Mouse (Mus musculus) ES-Bruce4 (cell line): ENCODE results near the gene Rps6ka5. TPM values are rescaled to one million over a fixed set of nuclear protein-coding genes. Genes with fewer than 3 reads are reported as not detected.

ENCODE experiments used
- H3K27ac ChIP-seq: 2 replicates; pipeline ENCODE4 v1.5.1; 2012; ENCODE audit warnings: low read length, inconsistent platforms; ENCODE audit not compliant: insufficient read depth
- H3K27me3 ChIP-seq: 2 replicates; pipeline ENCODE4 v1.6.1; 2012; ENCODE audit warnings: mild to moderate bottlenecking, low read length, inconsistent platforms; ENCODE audit not compliant: control insufficient read depth, poor library complexity, insufficient read depth, severe bottlenecking
- H3K36me3 ChIP-seq: 2 replicates; pipeline ENCODE4 v1.6.1; 2012; ENCODE audit warnings: inconsistent platforms, mild to moderate bottlenecking, low read length, moderate library complexity; ENCODE audit not compliant: control insufficient read depth, poor library complexity, insufficient read depth, severe bottlenecking
- H3K4me1 ChIP-seq: one replicate; pipeline ENCODE4 v1.8.1; 2011; ENCODE audit warnings: low read length; ENCODE audit not compliant: control insufficient read depth, insufficient read depth
- H3K4me3 ChIP-seq: 2 replicates; pipeline ENCODE4 v1.5.1; 2011; ENCODE audit warnings: low read depth, mild to moderate bottlenecking, low read length
- H3K9ac ChIP-seq: 2 replicates; pipeline ENCODE4 v1.6.1; 2012; ENCODE audit warnings: low read depth, mild to moderate bottlenecking, inconsistent platforms; ENCODE audit not compliant: poor library complexity, severe bottlenecking
- H3K9me3 ChIP-seq: replicated peaks from 2 replicates; pipeline ENCODE4 v1.6.1; 2012; ENCODE audit warnings: mild to moderate bottlenecking, low read length, inconsistent platforms; ENCODE audit not compliant: control insufficient read depth, poor library complexity, insufficient read depth, severe bottlenecking
- CTCF ChIP-seq: IDR thresholded peaks from one replicate; pipeline ENCODE4 v1.8.1; 2011; ENCODE audit warnings: low read depth, low read length
- EP300 ChIP-seq: IDR thresholded peaks from 2 replicates; pipeline ENCODE4 v1.6.1; 2011; ENCODE audit warnings: low read depth, low read length; ENCODE audit not compliant: insufficient read depth
- POLR2A ChIP-seq: IDR thresholded peaks from one replicate; pipeline ENCODE4 v1.8.1; 2011; ENCODE audit warnings: low read length; ENCODE audit not compliant: insufficient read depth
- polyA plus RNA-seq: library from polyadenylated mRNA; stranded (reverse); fragments of >200 nt; gene quantifications from 2 replicates; pipeline ENCODE4 v1.2.4, GENCODE M21; 2011; ENCODE audit warnings: low read depth; ENCODE audit not compliant: missing spikeins, insufficient read depth, insufficient read length

Gene Rps6ka5
- polyA plus RNA-seq, 1 experiment, result 13.2 TPM

DNA sequence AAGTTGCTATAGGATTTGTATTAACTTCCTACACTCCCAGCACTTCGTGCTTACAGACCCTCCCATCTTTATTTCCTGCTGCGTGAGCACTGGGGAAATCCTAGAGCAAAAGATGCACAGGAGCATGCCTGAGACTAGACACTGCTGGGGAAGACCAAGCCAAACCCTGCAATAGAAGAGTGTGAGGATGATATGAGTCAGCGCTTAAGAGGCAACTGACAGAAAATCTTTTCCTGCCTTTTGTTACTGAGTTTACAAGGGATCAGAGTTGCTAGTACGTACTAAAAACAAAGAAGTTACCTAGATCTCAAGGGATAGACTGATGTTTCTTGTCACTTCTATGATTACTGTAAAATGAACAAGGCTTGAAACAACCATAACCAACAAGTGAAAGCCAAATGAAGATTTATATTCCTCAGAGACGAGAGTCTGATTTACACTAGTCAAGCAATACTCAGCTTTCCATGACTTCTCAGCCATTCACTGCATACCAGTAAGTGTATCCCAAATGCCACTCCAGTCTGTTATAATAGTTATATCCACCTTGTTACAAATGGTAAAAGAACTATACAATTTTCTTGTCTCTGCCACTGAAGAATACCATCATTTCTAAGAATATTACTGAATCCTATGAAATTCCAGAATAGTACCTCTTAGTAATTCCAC lies 21.6 kb downstream of the Rps6ka5 start:
- H3K4me3 ChIP-seq, result no peak overlapping the region

GRCm38 (mm10) chr12:100698019-100698418 lies 28.8 kb downstream of the Rps6ka5 start:
- no peak overlapping the region for H3K27ac ChIP-seq
- H3K4me3 ChIP-seq, result no peak overlapping the region
- no peaks in the 10 kb centered on the region for H3K9me3 ChIP-seq
- no peak for TF ChIP-seq EP300
- no peak for TF ChIP-seq POLR2A
- TF ChIP-seq CTCF, result no peak
- no peaks in the 10 kb centered on the region for H3K36me3 ChIP-seq
- H3K9ac ChIP-seq, result no peak overlapping the region
- no peaks in the 10 kb centered on the region for H3K27me3 ChIP-seq
- no peaks in the 10 kb centered on the region for H3K4me1 ChIP-seq

More for the DNA sequence above, 21.6 kb downstream of the Rps6ka5 start:
- Histone ChIP-seq H3K36me3 (no peaks in the 10 kb centered on the region), H3K27ac (no peak overlapping the region), H3K4me1 (no peaks in the 10 kb centered on the region), H3K9ac (no peak overlapping the region), H3K9me3 (no peaks in the 10 kb centered on the region), H3K27me3 (no peaks in the 10 kb centered on the region)
- TF ChIP-seq POLR2A, result no peak
- no peak for TF ChIP-seq CTCF
- TF ChIP-seq EP300, result no peak

DNA sequence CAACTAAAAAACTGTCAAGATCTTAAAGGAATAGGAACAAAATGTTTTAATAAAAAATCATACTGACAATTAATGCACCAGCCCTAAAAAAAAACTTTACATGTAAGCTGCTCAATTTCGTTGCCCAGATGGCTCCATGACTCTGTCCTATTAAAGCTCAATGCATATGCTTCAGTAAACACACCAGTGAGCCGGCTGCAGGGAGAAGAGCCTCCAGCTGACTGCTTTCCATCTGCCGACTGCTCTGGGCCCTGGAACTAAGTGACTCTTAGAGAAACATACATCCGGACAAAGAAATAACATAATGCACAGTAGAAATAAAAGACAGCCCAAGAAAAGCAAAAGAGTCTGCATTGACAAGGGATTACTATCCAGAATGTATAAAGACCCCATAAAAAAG lies 30.2 kb downstream of the Rps6ka5 start:
- no peaks in the 10 kb centered on the region for H3K36me3 ChIP-seq
- no peaks in the 10 kb centered on the region for H3K4me1 ChIP-seq
- H3K9me3 ChIP-seq, result no peaks in the 10 kb centered on the region
- no peak overlapping the region for H3K4me3 ChIP-seq
- no peak overlapping the region for H3K9ac ChIP-seq
- H3K27ac ChIP-seq, result no peak overlapping the region
- no peaks in the 10 kb centered on the region for H3K27me3 ChIP-seq
- TF ChIP-seq CTCF (no peak), POLR2A (no peak), EP300 (no peak)

DNA sequence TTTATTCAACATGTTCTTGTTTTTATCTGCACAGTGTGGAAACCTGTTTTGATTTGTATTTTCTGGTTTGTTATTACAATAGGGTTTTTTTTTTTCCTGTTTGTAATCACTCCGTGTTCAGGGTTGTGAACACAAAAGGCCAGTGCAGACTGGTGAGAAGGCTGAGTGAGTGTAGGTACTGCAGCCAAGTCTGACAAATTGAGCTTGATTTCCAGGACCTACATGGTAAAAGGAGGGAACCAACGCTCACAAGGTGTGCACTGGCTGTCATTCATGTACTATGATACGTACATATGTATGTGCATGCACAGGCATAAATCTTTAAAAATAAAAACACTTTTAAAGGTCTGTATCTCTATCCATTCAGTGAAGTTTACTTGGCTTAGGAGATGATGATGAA lies 31.5 kb downstream of the Rps6ka5 start:
- TF ChIP-seq CTCF (no peak), EP300 (no peak), POLR2A (no peak)

DNA sequence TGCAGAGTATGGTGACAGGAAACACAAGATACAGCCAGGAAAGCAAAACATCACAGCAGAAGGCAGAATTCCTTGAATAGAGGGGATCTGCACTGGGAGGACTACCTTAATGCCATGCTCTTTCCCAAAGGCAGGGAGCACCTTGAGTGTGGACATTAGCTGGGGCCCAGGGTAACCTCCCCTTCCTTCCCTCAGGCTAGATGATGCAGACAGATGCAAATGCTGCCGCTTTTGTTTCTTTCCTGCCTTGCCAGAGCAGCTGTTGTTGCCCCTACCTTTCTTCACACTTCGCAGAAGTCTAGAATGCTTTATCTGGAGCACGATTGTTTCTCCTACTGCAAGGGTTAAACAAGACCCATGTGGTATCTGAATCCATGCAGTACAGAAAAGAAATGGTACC lies 34.6 kb downstream of the Rps6ka5 start:
- no peak overlapping the region for H3K9ac ChIP-seq
- TF ChIP-seq EP300 (peak; percentile 65; the same call in 1 of the 2 replicates), POLR2A (no peak)
- no peaks in the 10 kb centered on the region for H3K4me1 ChIP-seq
- no peaks in the 10 kb centered on the region for H3K9me3 ChIP-seq
- H3K4me3 ChIP-seq, result no peak overlapping the region
- no peaks in the 10 kb centered on the region for H3K36me3 ChIP-seq
- no peaks in the 10 kb centered on the region for H3K27me3 ChIP-seq
- H3K27ac ChIP-seq, result peak overlapping the region; percentile 42; the same call in 1 of the 2 replicates

More for the DNA sequence above, 31.5 kb downstream of the Rps6ka5 start:
- Histone ChIP-seq H3K4me1 (no peaks in the 10 kb centered on the region), H3K9ac (no peak overlapping the region), H3K36me3 (no peaks in the 10 kb centered on the region), H3K9me3 (no peaks in the 10 kb centered on the region), H3K27ac (no peak overlapping the region), H3K27me3 (no peaks in the 10 kb centered on the region), H3K4me3 (no peak overlapping the region)

GRCm38 (mm10) chr12:100690444-100690843 lies 36.3 kb downstream of the Rps6ka5 start:
- no peak overlapping the region for H3K4me3 ChIP-seq
- H3K27me3 ChIP-seq, result no peaks in the 10 kb centered on the region
- no peak overlapping the region for H3K9ac ChIP-seq
- H3K4me1 ChIP-seq, result no peaks in the 10 kb centered on the region
- no peaks in the 10 kb centered on the region for H3K36me3 ChIP-seq
- H3K9me3 ChIP-seq, result no peaks in the 10 kb centered on the region
- no peak overlapping the region for H3K27ac ChIP-seq
- TF ChIP-seq EP300, result no peak
- no peak for TF ChIP-seq CTCF
